Mouse (Mus musculus): Measurements from ENCODE around the gene Ptgis.
A peak's percentile ranks its signal among the peaks of the same experiment; 100 is the strongest.

Gene Ptgis

DNA sequence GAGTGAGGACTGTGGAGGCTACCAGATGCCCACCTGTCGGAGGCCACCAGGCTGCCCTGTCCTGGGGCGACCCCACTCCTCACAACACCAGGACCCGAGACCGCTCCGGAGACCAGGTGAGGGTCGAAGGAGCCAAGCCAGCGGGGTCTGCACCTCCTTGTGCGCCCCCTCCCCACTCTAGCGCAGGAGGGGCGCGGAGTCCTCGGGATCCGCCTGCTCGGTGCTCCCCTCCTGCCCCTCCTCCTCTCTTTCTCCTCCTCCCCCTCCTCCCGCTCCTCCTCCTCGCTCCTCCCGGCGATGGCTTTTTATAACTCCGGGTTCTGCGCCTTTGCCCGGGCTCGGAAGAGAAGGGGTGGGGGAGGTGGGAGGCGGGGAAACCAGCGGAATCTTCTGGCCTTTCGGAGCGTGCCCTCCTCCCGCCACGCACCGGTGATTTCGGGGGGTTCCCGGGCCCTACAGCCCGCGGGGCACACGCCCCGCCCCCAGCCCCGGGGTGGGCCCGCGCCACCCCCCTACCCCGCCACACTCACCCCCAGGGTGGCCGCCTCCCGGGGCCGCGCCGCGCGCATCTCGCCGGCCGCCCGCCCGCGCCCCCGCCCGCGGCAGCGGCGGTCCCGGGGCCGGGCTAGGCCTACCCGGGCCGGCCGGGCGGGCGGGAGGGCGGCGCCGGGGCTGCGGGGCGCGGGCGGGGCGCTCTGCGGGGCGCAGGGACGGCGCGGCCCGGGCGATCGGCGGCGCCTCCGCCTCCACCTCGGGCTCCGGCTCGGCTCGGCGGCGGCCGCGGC lies 50.9 kb downstream of the Ptgis start:
- Histone ChIP-seq H3K4me1 (replicated peaks; ENCODE audit: low read depth, low read length) (peaks cover 33% of the 10 kb centered on the region), H3K27me3 (ENCODE audit: insufficient read depth, low read length) (peaks cover 78% of the 10 kb centered on the region), H3K4me3 (replicated peaks; ENCODE audit: low read length) (peak overlapping the region; percentile 80), H3K9me3 (ENCODE audit: low read length) (no peaks in the 10 kb centered on the region), H3K36me3 (ENCODE audit: insufficient read depth, low read length) (peaks cover 5% of the 10 kb centered on the region; the same call in 1 of the 2 replicates)
- TF ChIP-seq NANOG (IDR thresholded peaks at IDR 0.05; ENCODE audit: borderline replicate concordance, low read length) (no peak), POU5F1 (IDR thresholded peaks at IDR 0.05; ENCODE audit: borderline replicate concordance, low read length) (no peak), CTCF (conservative IDR thresholded peaks at IDR 0.05; ENCODE audit: low read length) (no peak)

DNA sequence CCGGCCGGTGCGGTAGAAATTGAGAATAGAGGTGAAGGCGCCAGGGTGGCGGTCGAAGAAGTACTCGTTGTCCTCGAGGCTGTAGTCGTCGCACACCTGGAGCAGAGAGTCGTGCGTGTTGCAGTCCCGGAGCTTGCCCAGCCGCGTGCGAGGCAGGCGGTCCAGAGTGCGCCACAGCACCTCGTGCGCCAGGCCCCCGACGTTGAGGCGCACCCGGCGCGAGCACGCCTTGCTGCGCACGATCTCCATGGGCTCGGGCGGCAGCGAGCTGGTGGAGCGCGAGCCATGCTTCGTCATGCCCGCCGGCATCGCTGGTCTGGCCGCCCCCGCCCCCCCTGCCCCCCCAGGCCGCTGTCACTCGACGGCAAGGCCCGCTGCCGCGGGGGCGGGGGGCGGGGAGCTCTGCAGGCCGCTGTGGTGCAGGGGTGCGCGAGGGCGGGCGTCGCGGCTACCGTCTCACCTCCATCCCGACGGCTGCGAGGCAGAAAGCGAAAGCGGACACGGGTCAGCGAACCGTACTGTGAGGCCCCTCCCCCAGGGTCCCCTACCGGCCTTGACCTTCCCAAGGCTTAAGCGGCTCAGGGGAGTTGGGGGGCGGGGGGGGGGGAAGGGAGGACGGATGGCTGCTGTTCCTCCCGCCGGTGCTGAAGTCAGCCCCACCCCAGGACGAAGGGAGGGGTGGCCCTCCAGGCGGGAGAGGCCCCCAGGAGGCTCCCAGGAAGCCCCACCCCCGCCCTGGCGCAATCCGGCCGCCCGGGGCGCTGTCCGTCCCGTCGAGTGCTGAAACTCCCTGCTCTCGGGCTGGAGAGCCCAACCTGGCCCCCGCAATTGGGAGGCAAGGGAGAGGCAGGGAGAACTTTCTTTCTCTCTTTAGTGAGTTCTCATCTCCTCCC lies 51.8 kb downstream of the Ptgis start:
- Histone ChIP-seq H3K4me3 (replicated peaks; ENCODE audit: low read length) (peak overlapping the region; percentile 80), H3K27me3 (ENCODE audit: insufficient read depth, low read length) (peaks cover 83% of the 10 kb centered on the region), H3K4me1 (replicated peaks; ENCODE audit: low read depth, low read length) (peaks cover 32% of the 10 kb centered on the region), H3K9me3 (ENCODE audit: low read length) (no peaks in the 10 kb centered on the region), H3K36me3 (ENCODE audit: insufficient read depth, low read length) (peaks cover 5% of the 10 kb centered on the region; the same call in 1 of the 2 replicates)
- TF ChIP-seq NANOG (IDR thresholded peaks at IDR 0.05; ENCODE audit: borderline replicate concordance, low read length) (no peak), POU5F1 (IDR thresholded peaks at IDR 0.05; ENCODE audit: borderline replicate concordance, low read length) (no peak), CTCF (conservative IDR thresholded peaks at IDR 0.05; ENCODE audit: low read length) (no peak)

- no peaks in the 10 kb centered on the region; the same call in 1 of the 2 replicates for H3K9me3 ChIP-seq (ENCODE audit: low read length)
- H3K4me1 ChIP-seq (replicated peaks; ENCODE audit: low read depth, low read length): peaks cover 27% of the 10 kb centered on the region
- no peak for TF ChIP-seq POU5F1 (IDR thresholded peaks at IDR 0.05; ENCODE audit: borderline replicate concordance, low read length)
- no peak for TF ChIP-seq NANOG (IDR thresholded peaks at IDR 0.05; ENCODE audit: borderline replicate concordance, low read length)
- no peak for TF ChIP-seq CTCF (conservative IDR thresholded peaks at IDR 0.05; ENCODE audit: low read length)
- no peak overlapping the region for H3K4me3 ChIP-seq (replicated peaks; ENCODE audit: low read length)
- peaks cover 78% of the 10 kb centered on the region for H3K27me3 ChIP-seq (ENCODE audit: insufficient read depth, low read length)
- peaks cover 5% of the 10 kb centered on the region; the same call in 1 of the 2 replicates for H3K36me3 ChIP-seq (ENCODE audit: insufficient read depth, low read length)
Measured at GRCm38 (mm10) chr2:167187119-167187518, 53.3 kb downstream of the Ptgis start.

DNA sequence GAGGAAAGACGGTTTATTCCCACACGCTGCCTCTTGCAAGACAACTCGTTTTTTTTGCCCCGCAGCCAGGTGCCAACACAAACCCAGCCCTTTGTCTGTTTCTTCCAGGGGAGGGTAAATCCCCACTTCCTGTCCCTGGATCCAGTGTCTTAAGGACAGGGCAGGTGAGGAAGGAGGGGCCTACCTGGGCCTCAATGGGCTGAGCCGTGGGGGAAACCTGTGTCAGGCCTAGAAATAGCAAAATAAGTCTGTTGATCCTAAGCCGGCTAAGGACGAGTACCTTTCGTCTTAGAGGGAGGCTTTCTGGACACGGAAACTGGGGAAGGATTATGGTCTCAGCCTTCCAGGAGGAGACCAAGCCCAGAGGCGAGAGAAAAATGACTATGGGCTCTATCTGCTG lies 53.9 kb downstream of the Ptgis start:
- Histone ChIP-seq H3K9me3 (ENCODE audit: low read length) (no peaks in the 10 kb centered on the region; the same call in 1 of the 2 replicates), H3K4me3 (replicated peaks; ENCODE audit: low read length) (no peak overlapping the region), H3K36me3 (ENCODE audit: insufficient read depth, low read length) (peaks cover 5% of the 10 kb centered on the region; the same call in 1 of the 2 replicates), H3K27me3 (ENCODE audit: insufficient read depth, low read length) (peaks cover 73% of the 10 kb centered on the region), H3K4me1 (replicated peaks; ENCODE audit: low read depth, low read length) (peaks cover 29% of the 10 kb centered on the region)
- TF ChIP-seq CTCF (conservative IDR thresholded peaks at IDR 0.05; ENCODE audit: low read length) (no peak), NANOG (IDR thresholded peaks at IDR 0.05; ENCODE audit: borderline replicate concordance, low read length) (no peak), POU5F1 (IDR thresholded peaks at IDR 0.05; ENCODE audit: borderline replicate concordance, low read length) (no peak)

GRCm38 (mm10) chr2:167186003-167186402 lies 54.4 kb downstream of the Ptgis start:
- H3K36me3 ChIP-seq (ENCODE audit: insufficient read depth, low read length): peaks cover 5% of the 10 kb centered on the region; the same call in 1 of the 2 replicates

GRCm38 (mm10) chr2:167185432-167185831 lies 55.0 kb downstream of the Ptgis start:
- peaks cover 28% of the 10 kb centered on the region for H3K4me1 ChIP-seq (replicated peaks; ENCODE audit: low read depth, low read length)
- TF ChIP-seq CTCF (conservative IDR thresholded peaks at IDR 0.05; ENCODE audit: low read length): no peak
- TF ChIP-seq POU5F1 (IDR thresholded peaks at IDR 0.05; ENCODE audit: borderline replicate concordance, low read length): no peak
- no peak for TF ChIP-seq NANOG (IDR thresholded peaks at IDR 0.05; ENCODE audit: borderline replicate concordance, low read length)
- H3K27me3 ChIP-seq (ENCODE audit: insufficient read depth, low read length): peaks cover 68% of the 10 kb centered on the region
- H3K36me3 ChIP-seq (ENCODE audit: insufficient read depth, low read length): peaks cover 5% of the 10 kb centered on the region; the same call in 1 of the 2 replicates
- H3K9me3 ChIP-seq (ENCODE audit: low read length): no peaks in the 10 kb centered on the region; the same call in 1 of the 2 replicates
- no peak overlapping the region for H3K4me3 ChIP-seq (replicated peaks; ENCODE audit: low read length)

More at GRCm38 (mm10) chr2:167186003-167186402, 54.4 kb downstream of the Ptgis start:
- peaks cover 29% of the 10 kb centered on the region for H3K4me1 ChIP-seq (replicated peaks; ENCODE audit: low read depth, low read length)
- H3K9me3 ChIP-seq (ENCODE audit: low read length): no peaks in the 10 kb centered on the region; the same call in 1 of the 2 replicates
- no peak overlapping the region for H3K4me3 ChIP-seq (replicated peaks; ENCODE audit: low read length)
- TF ChIP-seq NANOG (IDR thresholded peaks at IDR 0.05; ENCODE audit: borderline replicate concordance, low read length): no peak
- no peak for TF ChIP-seq POU5F1 (IDR thresholded peaks at IDR 0.05; ENCODE audit: borderline replicate concordance, low read length)
- no peak for TF ChIP-seq CTCF (conservative IDR thresholded peaks at IDR 0.05; ENCODE audit: low read length)
- H3K27me3 ChIP-seq (ENCODE audit: insufficient read depth, low read length): peaks cover 72% of the 10 kb centered on the region

GRCm38 (mm10) chr2:167181662-167182389 lies 58.6 kb downstream of the Ptgis start:
- no peaks in the 10 kb centered on the region; the same call in 1 of the 2 replicates for H3K9me3 ChIP-seq (ENCODE audit: low read length)
- no peak overlapping the region for H3K4me3 ChIP-seq (replicated peaks; ENCODE audit: low read length)
- TF ChIP-seq NANOG (IDR thresholded peaks at IDR 0.05; ENCODE audit: borderline replicate concordance, low read length) (no peak), POU5F1 (IDR thresholded peaks at IDR 0.05; ENCODE audit: borderline replicate concordance, low read length) (no peak), CTCF (conservative IDR thresholded peaks at IDR 0.05; ENCODE audit: low read length) (no peak)
- peaks cover 34% of the 10 kb centered on the region for H3K4me1 ChIP-seq (replicated peaks; ENCODE audit: low read depth, low read length)
- peaks cover 5% of the 10 kb centered on the region; the same call in 1 of the 2 replicates for H3K36me3 ChIP-seq (ENCODE audit: insufficient read depth, low read length)
- H3K27me3 ChIP-seq (ENCODE audit: insufficient read depth, low read length): peaks cover 47% of the 10 kb centered on the region
